Mouse (Mus musculus): ENCODE measurements around the gene Tmem255b.

GRCm38 (mm10) chr8:13489986-13490910, 55.3 kb downstream of the Tmem255b start:
- TF ChIP-seq CTCF (conservative IDR thresholded peaks at IDR 0.05; ENCODE audit: low read length): no peak
- no peak for TF ChIP-seq NANOG (IDR thresholded peaks at IDR 0.05; ENCODE audit: borderline replicate concordance, low read length)

Data from E14TG2a.4 (cell line).